Mouse (Mus musculus): Measurements from ENCODE around the gene Ifit1bl1. TPM values are rescaled to one million over a fixed set of nuclear protein-coding genes. Genes with fewer than 3 reads are reported as not detected.
A peak's percentile ranks its signal among the peaks of the same experiment; 100 is the strongest.

The Ifit1bl1 gene
- polyA plus RNA-seq, 1 experiment from 2014 or later = 0.37 TPM

- H3K27me3 ChIP-seq (ENCODE audit: control insufficient read depth, insufficient read depth, low read length) = no peaks in the 10 kb centered on the region
- peaks cover 8% of the 10 kb centered on the region for H3K4me1 ChIP-seq (ENCODE audit: control insufficient read depth, insufficient read depth, low read length)
- H3K4me2 ChIP-seq (ENCODE audit: low read depth, low read length) = no peak overlapping the region
- 43% methylated on average over 3 of the region's 3 CpGs for WGBS
- H3K27ac ChIP-seq (ENCODE audit: low read length) = peak overlapping the region; percentile 31; the same call in 1 of the 2 replicates
- H3K9me3 ChIP-seq (replicated peaks; ENCODE audit: control insufficient read depth, low read length) = 0 out of 2 replicates have a peak, but pooled peaks cover 6% of the 10 kb centered on the region
- ATAC-seq (ENCODE audit: insufficient read depth, low FRiP score) = no peak
- no peak overlapping the region for H3K9ac ChIP-seq (ENCODE audit: low read length)
- no peaks in the 10 kb centered on the region for H3K36me3 ChIP-seq (ENCODE audit: control insufficient read depth, insufficient read depth, low read length)
- H3K4me3 ChIP-seq (replicated peaks; ENCODE audit: low read length) = no peak overlapping the region
Measured at GRCm38 (mm10) chr19:34553522-34553921, 48.2 kb downstream of the Ifit1bl1 start.

GRCm38 (mm10) chr19:34553021-34553420 is 48.7 kb downstream of the Ifit1bl1 start:
- H3K4me3 ChIP-seq (replicated peaks; ENCODE audit: low read length) = no peak overlapping the region
- H3K36me3 ChIP-seq (ENCODE audit: control insufficient read depth, insufficient read depth, low read length) = no peaks in the 10 kb centered on the region
- H3K27ac ChIP-seq (ENCODE audit: low read length) = peak overlapping the region; percentile 31; the same call in 1 of the 2 replicates
- peaks cover 8% of the 10 kb centered on the region for H3K4me1 ChIP-seq (ENCODE audit: control insufficient read depth, insufficient read depth, low read length)
- H3K9ac ChIP-seq (ENCODE audit: low read length) = no peak overlapping the region
- 58% methylated on average over 6 of the region's 6 CpGs for WGBS
- H3K9me3 ChIP-seq (replicated peaks; ENCODE audit: control insufficient read depth, low read length) = 0 out of 2 replicates have a peak, but pooled peaks cover 6% of the 10 kb centered on the region
- ATAC-seq (ENCODE audit: insufficient read depth, low FRiP score) = no peak
- H3K27me3 ChIP-seq (ENCODE audit: control insufficient read depth, insufficient read depth, low read length) = no peaks in the 10 kb centered on the region
- no peak overlapping the region for H3K4me2 ChIP-seq (ENCODE audit: low read depth, low read length)

GRCm38 (mm10) chr19:34551981-34552380 is 49.8 kb downstream of the Ifit1bl1 start:
- 30% methylated on average over 5 of the region's 5 CpGs for WGBS
- Histone ChIP-seq H3K36me3 (ENCODE audit: control insufficient read depth, insufficient read depth, low read length) (no peaks in the 10 kb centered on the region), H3K4me3 (replicated peaks; ENCODE audit: low read length) (peak overlapping the region; percentile 4; the same call in 1 of the 2 replicates), H3K9ac (ENCODE audit: low read length) (no peak overlapping the region), H3K27ac (ENCODE audit: low read length) (peak overlapping the region; percentile 2; the same call in 1 of the 2 replicates), H3K27me3 (ENCODE audit: control insufficient read depth, insufficient read depth, low read length) (no peaks in the 10 kb centered on the region), H3K9me3 (replicated peaks; ENCODE audit: control insufficient read depth, low read length) (0 out of 2 replicates have a peak, but pooled peaks cover 6% of the 10 kb centered on the region), H3K4me1 (ENCODE audit: control insufficient read depth, insufficient read depth, low read length) (peaks cover 8% of the 10 kb centered on the region), H3K4me2 (ENCODE audit: low read depth, low read length) (peak overlapping the region; percentile 31; the same call in 1 of the 2 replicates)
- no peak for ATAC-seq (ENCODE audit: insufficient read depth, low FRiP score)

- peak within 1 kb of the TSS; percentile 69 for H3K9ac ChIP-seq (ENCODE audit: low read length)
Measured at GRCm38 (mm10) chr19:34550534-34551223, 51.1 kb downstream of the Ifit1bl1 start, which contains the start of gene Ifit2. TSS of gene Ifit2 (plus strand) at chr19:34550694.

GRCm38 (mm10) chr19:34550205-34550533 is 51.6 kb downstream of the Ifit1bl1 start:
- Histone ChIP-seq H3K27me3 (ENCODE audit: control insufficient read depth, insufficient read depth, low read length) (no peaks in the 10 kb centered on the region), H3K36me3 (ENCODE audit: control insufficient read depth, insufficient read depth, low read length) (no peaks in the 10 kb centered on the region), H3K9me3 (replicated peaks; ENCODE audit: control insufficient read depth, low read length) (0 out of 2 replicates have a peak, but pooled peaks cover 6% of the 10 kb centered on the region), H3K9ac (ENCODE audit: low read length) (peak overlapping the region; percentile 69), H3K27ac (ENCODE audit: low read length) (no peak overlapping the region), H3K4me3 (replicated peaks; ENCODE audit: low read length) (peak overlapping the region; percentile 59), H3K4me2 (ENCODE audit: low read depth, low read length) (peak overlapping the region; percentile 76), H3K4me1 (ENCODE audit: control insufficient read depth, insufficient read depth, low read length) (peaks cover 8% of the 10 kb centered on the region)
- 0 out of 2 replicates have a peak, but pooled peaks have one; percentile 4 for ATAC-seq (ENCODE audit: insufficient read depth, low FRiP score)
- WGBS = 32% methylated on average over 4 of the region's 4 CpGs

More at GRCm38 (mm10) chr19:34550534-34551223, 51.1 kb downstream of the Ifit1bl1 start, which contains the start of gene Ifit2:
- Histone ChIP-seq H3K4me2 (ENCODE audit: low read depth, low read length) (peak within 1 kb of the TSS; percentile 76), H3K27ac (ENCODE audit: low read length) (peak within 1 kb of the TSS; percentile 50), H3K36me3 (ENCODE audit: control insufficient read depth, insufficient read depth, low read length) (no peaks in the 10 kb centered on the region), H3K9me3 (replicated peaks; ENCODE audit: control insufficient read depth, low read length) (0 out of 2 replicates have a peak, but pooled peaks cover 6% of the 10 kb centered on the region), H3K4me1 (ENCODE audit: control insufficient read depth, insufficient read depth, low read length) (peaks cover 8% of the 10 kb centered on the region), H3K27me3 (ENCODE audit: control insufficient read depth, insufficient read depth, low read length) (no peaks in the 10 kb centered on the region), H3K4me3 (replicated peaks; ENCODE audit: low read length) (peak within 1 kb of the TSS; percentile 59)
- under 1% methylated on average over 22 of the region's 22 CpGs for WGBS
- peak; percentile 91 for ATAC-seq (ENCODE audit: insufficient read depth, low FRiP score)

GRCm38 (mm10) chr19:34547976-34548375 is 53.8 kb downstream of the Ifit1bl1 start:
- H3K9me3 ChIP-seq (replicated peaks; ENCODE audit: control insufficient read depth, low read length) = no peaks in the 10 kb centered on the region
- ATAC-seq (ENCODE audit: insufficient read depth, low FRiP score) = no peak
- no peak overlapping the region for H3K27ac ChIP-seq (ENCODE audit: low read length)
- no peaks in the 10 kb centered on the region for H3K27me3 ChIP-seq (ENCODE audit: control insufficient read depth, insufficient read depth, low read length)
- peaks cover 5% of the 10 kb centered on the region for H3K4me1 ChIP-seq (ENCODE audit: control insufficient read depth, insufficient read depth, low read length)
- no peaks in the 10 kb centered on the region for H3K36me3 ChIP-seq (ENCODE audit: control insufficient read depth, insufficient read depth, low read length)
- H3K9ac ChIP-seq (ENCODE audit: low read length) = no peak overlapping the region
- no peak overlapping the region for H3K4me3 ChIP-seq (replicated peaks; ENCODE audit: low read length)
- H3K4me2 ChIP-seq (ENCODE audit: low read depth, low read length) = no peak overlapping the region
- WGBS = 30% methylated on average over 7 of the region's 7 CpGs

GRCm38 (mm10) chr19:34546211-34546610 is 55.5 kb downstream of the Ifit1bl1 start:
- no peak overlapping the region for H3K4me3 ChIP-seq (replicated peaks; ENCODE audit: low read length)
- no peak overlapping the region for H3K9ac ChIP-seq (ENCODE audit: low read length)
- H3K27me3 ChIP-seq (ENCODE audit: control insufficient read depth, insufficient read depth, low read length) = no peaks in the 10 kb centered on the region
- no peaks in the 10 kb centered on the region for H3K4me1 ChIP-seq (ENCODE audit: control insufficient read depth, insufficient read depth, low read length)
- ATAC-seq (ENCODE audit: insufficient read depth, low FRiP score) = no peak
- H3K27ac ChIP-seq (ENCODE audit: low read length) = no peak overlapping the region
- WGBS = 81% methylated on average over 4 of the region's 4 CpGs
- no peaks in the 10 kb centered on the region for H3K36me3 ChIP-seq (ENCODE audit: control insufficient read depth, insufficient read depth, low read length)
- no peaks in the 10 kb centered on the region for H3K9me3 ChIP-seq (replicated peaks; ENCODE audit: control insufficient read depth, low read length)
- no peak overlapping the region for H3K4me2 ChIP-seq (ENCODE audit: low read depth, low read length)

Other genes with a start within 250 kb of the Ifit1bl1 start
- 2.7 and 4.1 TPM in 2 replicates for gene Ch25h, start 126.8 kb downstream of the Ifit1bl1 start, polyA plus RNA-seq (2015; fragmentation: Nextera tagmentation; extraction: Ambion mirVana)
- 31.2 and 32.4 TPM in 2 replicates for gene Lipa, start 74.5 kb downstream of the Ifit1bl1 start, polyA plus RNA-seq (2015; fragmentation: Nextera tagmentation; extraction: Ambion mirVana)
- 6.2 and 6.3 TPM in 2 replicates for gene Ifit2, start 51.3 kb downstream of the Ifit1bl1 start, polyA plus RNA-seq (2015; fragmentation: Nextera tagmentation; extraction: Ambion mirVana)
- 0.53 and 0.76 TPM in 2 replicates for gene Ifit3, start 18.4 kb downstream of the Ifit1bl1 start, polyA plus RNA-seq (2015; fragmentation: Nextera tagmentation; extraction: Ambion mirVana)
- gene Ifit3b, start 6.0 kb upstream of the Ifit1bl1 start, polyA plus RNA-seq (2015; fragmentation: Nextera tagmentation; extraction: Ambion mirVana) = 0.17 and 0.30 TPM in 2 replicates
- 1.8 and 2.3 TPM in 2 replicates for gene Ifit1bl2, start 38.8 kb upstream of the Ifit1bl1 start, polyA plus RNA-seq (2015; fragmentation: Nextera tagmentation; extraction: Ambion mirVana)
- 0.67 and 1.4 TPM in 2 replicates for gene Ifit1, start 38.9 kb upstream of the Ifit1bl1 start, polyA plus RNA-seq (2015; fragmentation: Nextera tagmentation; extraction: Ambion mirVana)
- 4.9 and 5.7 TPM in 2 replicates for gene Slc16a12, start 145.3 kb upstream of the Ifit1bl1 start, polyA plus RNA-seq (2015; fragmentation: Nextera tagmentation; extraction: Ambion mirVana)